1 mouse cellular context compared by ENCODE assay signal in the genomic region with DNA sequence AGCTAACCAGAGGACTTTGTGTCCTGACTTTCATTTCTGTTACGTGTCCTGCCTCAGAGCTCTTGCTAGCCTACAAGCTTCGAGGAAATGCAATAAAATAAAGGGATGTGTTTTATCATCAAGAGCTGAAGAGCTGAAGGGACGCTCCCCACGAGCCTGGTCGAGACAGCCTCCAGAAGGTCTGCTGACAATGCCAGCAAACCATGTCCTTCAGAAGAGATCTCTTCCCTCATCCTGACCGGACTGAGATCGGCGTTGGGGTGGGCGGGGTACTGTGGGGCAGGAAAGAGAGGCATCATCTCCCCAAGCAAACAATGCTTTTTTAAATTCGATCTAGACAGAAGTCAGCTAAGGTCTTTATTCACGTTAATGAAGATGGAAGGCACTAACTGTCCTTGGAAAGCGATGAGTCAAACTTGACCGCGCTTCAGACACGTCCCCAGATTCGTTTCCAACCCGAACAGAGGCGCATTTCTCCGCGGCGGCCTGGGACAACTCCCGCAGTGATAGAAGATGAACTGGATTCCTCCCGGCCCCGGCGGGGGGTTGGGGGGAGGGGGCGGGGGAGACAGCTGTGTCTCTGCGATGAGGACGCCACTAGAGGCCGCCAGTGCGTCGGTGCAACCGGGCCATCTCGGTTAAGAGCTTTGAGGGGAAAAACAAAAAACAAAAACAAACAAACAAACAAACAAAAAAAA.
TF ChIP-seq lines count a peak whose summit lies in the region.

No protein-coding gene starts in this region.

TF ChIP-seq in CH12.LX, 34 proteins besides CTCF, POLR2A, EP300 and RAD21 (continued from another document):
- no peak for TF ChIP-seq E2F4 (IDR thresholded peaks at IDR 0.05; ENCODE audit: insufficient replicate concordance, low read depth, low read length)
- no peak for TF ChIP-seq USF2 (conservative IDR thresholded peaks at IDR 0.05; ENCODE audit: low read depth, low read length)
- no peak for TF ChIP-seq PAX5 (IDR thresholded peaks at IDR 0.05; ENCODE audit: low read length)
- no peak for TF ChIP-seq ZC3H11A (IDR thresholded peaks at IDR 0.05; ENCODE audit: low read depth, low read length)
- no peak for TF ChIP-seq ZNF384 (IDR thresholded peaks at IDR 0.05; ENCODE audit: low read depth, low read length)
- TF ChIP-seq ETS1 (conservative IDR thresholded peaks at IDR 0.05; ENCODE audit: low read depth, low read length): no peak
- TF ChIP-seq NRF1 (IDR thresholded peaks at IDR 0.05; ENCODE audit: low read depth, low read length): no peak
TF ChIP-seq in CH12.LX: peak in this region for 0.
